Mouse (Mus musculus): ENCODE results near the gene Ubac2. TPM values are rescaled to one million over a fixed set of nuclear protein-coding genes. Genes with fewer than 3 reads are reported as not detected.

Gene Ubac2
- polyA plus RNA-seq, 1 experiment from 2014 or later = 52.4 TPM

DNA sequence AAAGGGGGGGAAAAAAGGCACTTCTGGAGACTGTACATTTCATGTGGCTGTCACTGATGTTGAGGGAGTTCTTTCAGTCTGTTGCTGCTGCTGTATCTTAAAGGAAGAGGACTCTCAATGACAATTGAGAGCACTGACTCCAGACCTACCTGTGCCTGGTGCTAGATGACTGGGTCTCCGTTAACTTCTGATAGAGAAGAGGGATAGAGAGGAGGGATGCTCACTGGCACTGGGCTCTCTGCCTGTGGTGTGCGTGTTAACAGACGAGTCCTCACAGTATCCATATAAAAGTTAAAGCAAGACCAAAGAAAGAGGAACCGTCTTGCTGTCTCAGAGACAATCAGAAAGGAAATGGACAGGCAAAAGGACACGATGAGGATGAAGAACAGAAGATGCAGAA lies 77.9 kb downstream of the Ubac2 start:
- H3K9me3 ChIP-seq (ENCODE audit: control insufficient read depth, low read length) = no peaks in the 10 kb centered on the region
- DNase-seq (no peak), ATAC-seq (ENCODE audit: low FRiP score, low TSS enrichment) (no peak)
- no peak overlapping the region for H3K27ac ChIP-seq (replicated peaks; ENCODE audit: low read depth, low read length)
- no peaks in the 10 kb centered on the region for H3K4me1 ChIP-seq (ENCODE audit: control insufficient read depth, insufficient read depth, low read length)
- 0 out of 2 replicates have a peak, but pooled peaks cover 4% of the 10 kb centered on the region for H3K36me3 ChIP-seq (ENCODE audit: control insufficient read depth, insufficient read depth, low read length)
- no peaks in the 10 kb centered on the region for H3K27me3 ChIP-seq (ENCODE audit: control insufficient read depth, insufficient read depth, low read length)
- H3K9ac ChIP-seq (replicated peaks; ENCODE audit: low read length) = no peak overlapping the region
- H3K4me2 ChIP-seq (ENCODE audit: low read length) = no peak overlapping the region
- H3K4me3 ChIP-seq (replicated peaks; ENCODE audit: low read depth, low read length) = no peak overlapping the region
- WGBS = 90% methylated on average over 5 of the region's 5 CpGs

DNA sequence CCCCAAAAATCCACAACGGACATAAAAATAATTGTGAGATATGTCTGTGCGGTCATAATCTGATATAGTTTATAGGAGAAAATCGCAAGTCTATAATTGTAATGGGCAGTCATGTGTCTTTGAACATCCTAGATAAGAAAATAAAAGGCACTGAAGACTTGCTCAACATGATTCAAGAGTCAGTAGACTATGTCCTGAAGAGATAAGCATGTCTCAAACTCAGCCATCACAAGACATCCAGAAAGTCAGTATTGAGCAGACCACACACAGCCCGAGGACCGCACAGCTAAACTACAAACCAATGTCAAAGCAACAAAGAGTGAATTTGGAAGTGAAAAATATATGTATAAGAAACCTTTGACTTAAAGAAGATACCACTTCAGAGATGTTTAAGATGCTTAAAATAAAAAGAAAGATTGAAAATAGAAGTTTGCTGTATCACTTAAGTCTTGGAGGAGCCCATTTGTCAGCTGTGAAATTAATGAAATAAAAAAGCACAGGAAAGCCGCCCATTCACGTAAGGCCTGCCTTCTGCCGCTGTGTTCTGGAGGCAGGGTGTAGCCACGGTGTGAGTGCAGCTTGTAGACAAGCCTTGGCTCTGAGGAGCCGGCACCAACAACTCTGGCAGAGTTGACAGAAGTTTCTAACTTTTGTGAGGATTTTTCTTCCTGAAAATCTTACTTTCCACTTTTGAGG lies 78.9 kb downstream of the Ubac2 start:
- H3K27ac ChIP-seq (replicated peaks; ENCODE audit: low read depth, low read length) = no peak overlapping the region
- WGBS = 93% methylated on average over 10 of the region's 10 CpGs
- no peaks in the 10 kb centered on the region for H3K4me1 ChIP-seq (ENCODE audit: control insufficient read depth, insufficient read depth, low read length)
- H3K9ac ChIP-seq (replicated peaks; ENCODE audit: low read length) = no peak overlapping the region
- DNase-seq (no peak), ATAC-seq (ENCODE audit: low FRiP score, low TSS enrichment) (no peak)
- no peak overlapping the region for H3K4me2 ChIP-seq (ENCODE audit: low read length)
- H3K27me3 ChIP-seq (ENCODE audit: control insufficient read depth, insufficient read depth, low read length) = no peaks in the 10 kb centered on the region
- H3K4me3 ChIP-seq (replicated peaks; ENCODE audit: low read depth, low read length) = no peak overlapping the region
- H3K36me3 ChIP-seq (ENCODE audit: control insufficient read depth, insufficient read depth, low read length) = 0 out of 2 replicates have a peak, but pooled peaks cover 4% of the 10 kb centered on the region
- no peaks in the 10 kb centered on the region for H3K9me3 ChIP-seq (ENCODE audit: control insufficient read depth, low read length)

- Histone ChIP-seq H3K9me3 (ENCODE audit: control insufficient read depth, low read length) (no peaks in the 10 kb centered on the region), H3K4me2 (ENCODE audit: low read length) (no peak overlapping the region), H3K36me3 (ENCODE audit: control insufficient read depth, insufficient read depth, low read length) (0 out of 2 replicates have a peak, but pooled peaks cover 4% of the 10 kb centered on the region), H3K4me3 (replicated peaks; ENCODE audit: low read depth, low read length) (no peak overlapping the region), H3K27me3 (ENCODE audit: control insufficient read depth, insufficient read depth, low read length) (no peaks in the 10 kb centered on the region), H3K4me1 (ENCODE audit: control insufficient read depth, insufficient read depth, low read length) (no peaks in the 10 kb centered on the region), H3K9ac (replicated peaks; ENCODE audit: low read length) (no peak overlapping the region), H3K27ac (replicated peaks; ENCODE audit: low read depth, low read length) (no peak overlapping the region)
- no peak for ATAC-seq (ENCODE audit: low FRiP score, low TSS enrichment)
- WGBS = 98% methylated on average over 3 of the region's 3 CpGs
- no peak for DNase-seq
Observed at GRCm38 (mm10) chr14:121958041-121958750, 79.8 kb downstream of the Ubac2 start.

GRCm38 (mm10) chr14:121958751-121959537 lies 80.5 kb downstream of the Ubac2 start:
- no peak overlapping the region for H3K9ac ChIP-seq (replicated peaks; ENCODE audit: low read length)
- no peaks in the 10 kb centered on the region for H3K9me3 ChIP-seq (ENCODE audit: control insufficient read depth, low read length)
- H3K4me1 ChIP-seq (ENCODE audit: control insufficient read depth, insufficient read depth, low read length) = no peaks in the 10 kb centered on the region
- H3K27me3 ChIP-seq (ENCODE audit: control insufficient read depth, insufficient read depth, low read length) = no peaks in the 10 kb centered on the region
- WGBS = 88% methylated on average over 10 of the region's 10 CpGs
- H3K36me3 ChIP-seq (ENCODE audit: control insufficient read depth, insufficient read depth, low read length) = 0 out of 2 replicates have a peak, but pooled peaks cover 4% of the 10 kb centered on the region
- ATAC-seq (ENCODE audit: low FRiP score, low TSS enrichment) (no peak), DNase-seq (no peak)
- H3K4me2 ChIP-seq (ENCODE audit: low read length) = no peak overlapping the region
- no peak overlapping the region for H3K4me3 ChIP-seq (replicated peaks; ENCODE audit: low read depth, low read length)
- H3K27ac ChIP-seq (replicated peaks; ENCODE audit: low read depth, low read length) = no peak overlapping the region

- no peak for DNase-seq
- H3K9me3 ChIP-seq (ENCODE audit: control insufficient read depth, low read length) = no peaks in the 10 kb centered on the region
- H3K27me3 ChIP-seq (ENCODE audit: control insufficient read depth, insufficient read depth, low read length) = no peaks in the 10 kb centered on the region
- H3K4me1 ChIP-seq (ENCODE audit: control insufficient read depth, insufficient read depth, low read length) = no peaks in the 10 kb centered on the region
- no peak overlapping the region for H3K27ac ChIP-seq (replicated peaks; ENCODE audit: low read depth, low read length)
- H3K4me3 ChIP-seq (replicated peaks; ENCODE audit: low read depth, low read length) = no peak overlapping the region
- 0 out of 2 replicates have a peak, but pooled peaks cover 1% of the 10 kb centered on the region for H3K36me3 ChIP-seq (ENCODE audit: control insufficient read depth, insufficient read depth, low read length)
- no peak overlapping the region for H3K9ac ChIP-seq (replicated peaks; ENCODE audit: low read length)
- H3K4me2 ChIP-seq (ENCODE audit: low read length) = no peak overlapping the region
- 93% methylated on average over 3 of the region's 3 CpGs for WGBS
- ATAC-seq (ENCODE audit: low FRiP score, low TSS enrichment) = no peak
Observed at GRCm38 (mm10) chr14:121959538-121959980, 81.1 kb downstream of the Ubac2 start.

DNA sequence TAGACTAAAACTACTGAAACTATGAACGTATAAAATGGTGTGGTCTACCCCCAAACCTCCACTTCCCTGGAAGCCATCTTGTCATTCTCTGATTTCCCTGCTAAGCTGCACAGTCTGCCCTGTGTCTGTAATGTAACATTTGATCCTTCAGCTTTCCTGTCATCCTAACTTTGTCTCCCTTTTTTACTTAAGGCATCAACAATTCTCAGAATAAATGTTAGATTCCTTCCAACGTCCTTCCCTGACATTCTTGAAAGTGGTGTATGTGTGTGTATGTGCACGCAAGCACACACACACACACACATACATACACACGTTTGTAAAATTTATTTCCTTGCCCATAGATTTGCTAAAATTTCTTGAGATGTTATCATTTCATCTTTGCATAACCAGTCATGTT lies 81.6 kb downstream of the Ubac2 start:
- H3K36me3 ChIP-seq (ENCODE audit: control insufficient read depth, insufficient read depth, low read length) = no peaks in the 10 kb centered on the region
- no peak overlapping the region for H3K27ac ChIP-seq (replicated peaks; ENCODE audit: low read depth, low read length)
- no peak overlapping the region for H3K9ac ChIP-seq (replicated peaks; ENCODE audit: low read length)
- DNase-seq (no peak), ATAC-seq (ENCODE audit: low FRiP score, low TSS enrichment) (no peak)
- no peaks in the 10 kb centered on the region for H3K9me3 ChIP-seq (ENCODE audit: control insufficient read depth, low read length)
- H3K4me3 ChIP-seq (replicated peaks; ENCODE audit: low read depth, low read length) = no peak overlapping the region
- 92% methylated on average over 4 of the region's 4 CpGs for WGBS
- no peaks in the 10 kb centered on the region for H3K27me3 ChIP-seq (ENCODE audit: control insufficient read depth, insufficient read depth, low read length)
- H3K4me1 ChIP-seq (ENCODE audit: control insufficient read depth, insufficient read depth, low read length) = no peaks in the 10 kb centered on the region
- H3K4me2 ChIP-seq (ENCODE audit: low read length) = no peak overlapping the region

DNA sequence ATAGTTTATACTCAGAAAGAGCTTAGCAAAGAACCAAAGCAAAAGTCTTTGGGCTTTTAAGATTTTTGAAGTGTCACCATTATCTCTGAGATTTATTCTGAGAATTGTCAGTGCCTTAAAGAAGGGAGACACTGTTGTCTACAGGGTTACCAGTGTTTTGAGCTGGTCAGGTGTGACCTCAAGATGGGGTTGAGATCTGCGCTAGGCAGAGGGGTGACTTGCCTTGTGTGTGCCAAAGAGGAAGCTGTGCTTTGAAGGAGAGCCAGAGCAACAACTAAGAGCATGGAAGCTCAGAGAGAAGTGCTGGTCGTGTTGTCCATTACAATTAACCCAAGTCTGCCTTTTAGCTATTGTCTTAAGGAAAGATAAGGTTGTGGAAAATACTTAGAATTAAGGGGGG lies 82.1 kb downstream of the Ubac2 start:
- Histone ChIP-seq H3K27ac (replicated peaks; ENCODE audit: low read depth, low read length) (no peak overlapping the region), H3K9me3 (ENCODE audit: control insufficient read depth, low read length) (no peaks in the 10 kb centered on the region), H3K36me3 (ENCODE audit: control insufficient read depth, insufficient read depth, low read length) (no peaks in the 10 kb centered on the region), H3K4me2 (ENCODE audit: low read length) (no peak overlapping the region), H3K27me3 (ENCODE audit: control insufficient read depth, insufficient read depth, low read length) (no peaks in the 10 kb centered on the region), H3K4me3 (replicated peaks; ENCODE audit: low read depth, low read length) (no peak overlapping the region), H3K9ac (replicated peaks; ENCODE audit: low read length) (no peak overlapping the region), H3K4me1 (ENCODE audit: control insufficient read depth, insufficient read depth, low read length) (no peaks in the 10 kb centered on the region)
- 86% methylated on average over 2 of the region's 2 CpGs for WGBS
- ATAC-seq (ENCODE audit: low FRiP score, low TSS enrichment) = no peak
- DNase-seq = no peak

- no peak overlapping the region for H3K27ac ChIP-seq (replicated peaks; ENCODE audit: low read depth, low read length)
- no peak overlapping the region for H3K4me3 ChIP-seq (replicated peaks; ENCODE audit: low read depth, low read length)
- H3K9me3 ChIP-seq (ENCODE audit: control insufficient read depth, low read length) = no peaks in the 10 kb centered on the region
- no peaks in the 10 kb centered on the region for H3K36me3 ChIP-seq (ENCODE audit: control insufficient read depth, insufficient read depth, low read length)
- no peaks in the 10 kb centered on the region for H3K4me1 ChIP-seq (ENCODE audit: control insufficient read depth, insufficient read depth, low read length)
- no peak for DNase-seq
- H3K4me2 ChIP-seq (ENCODE audit: low read length) = no peak overlapping the region
- no peak for ATAC-seq (ENCODE audit: low FRiP score, low TSS enrichment)
- no peak overlapping the region for H3K9ac ChIP-seq (replicated peaks; ENCODE audit: low read length)
- no peaks in the 10 kb centered on the region for H3K27me3 ChIP-seq (ENCODE audit: control insufficient read depth, insufficient read depth, low read length)
- WGBS = 79% methylated on average over 6 of the region's 6 CpGs
Observed at GRCm38 (mm10) chr14:121960997-121961396, 82.6 kb downstream of the Ubac2 start.

Measured in midbrain, embryonic 14.5 days (tissue).